Mouse (Mus musculus): ENCODE measurements around the gene Kdm4c. TPM values are rescaled to one million over a fixed set of nuclear protein-coding genes. Genes with fewer than 3 reads are reported as not detected.
"Not testable (repeated sequence)": the region's sequence is repeated elsewhere in the genome, so short reads cannot be mapped to it uniquely, and the experiment has no call there.

Gene Kdm4c
- total RNA-seq, 2 experiments from 2014 or later: 27.5 to 27.8 TPM

DNA sequence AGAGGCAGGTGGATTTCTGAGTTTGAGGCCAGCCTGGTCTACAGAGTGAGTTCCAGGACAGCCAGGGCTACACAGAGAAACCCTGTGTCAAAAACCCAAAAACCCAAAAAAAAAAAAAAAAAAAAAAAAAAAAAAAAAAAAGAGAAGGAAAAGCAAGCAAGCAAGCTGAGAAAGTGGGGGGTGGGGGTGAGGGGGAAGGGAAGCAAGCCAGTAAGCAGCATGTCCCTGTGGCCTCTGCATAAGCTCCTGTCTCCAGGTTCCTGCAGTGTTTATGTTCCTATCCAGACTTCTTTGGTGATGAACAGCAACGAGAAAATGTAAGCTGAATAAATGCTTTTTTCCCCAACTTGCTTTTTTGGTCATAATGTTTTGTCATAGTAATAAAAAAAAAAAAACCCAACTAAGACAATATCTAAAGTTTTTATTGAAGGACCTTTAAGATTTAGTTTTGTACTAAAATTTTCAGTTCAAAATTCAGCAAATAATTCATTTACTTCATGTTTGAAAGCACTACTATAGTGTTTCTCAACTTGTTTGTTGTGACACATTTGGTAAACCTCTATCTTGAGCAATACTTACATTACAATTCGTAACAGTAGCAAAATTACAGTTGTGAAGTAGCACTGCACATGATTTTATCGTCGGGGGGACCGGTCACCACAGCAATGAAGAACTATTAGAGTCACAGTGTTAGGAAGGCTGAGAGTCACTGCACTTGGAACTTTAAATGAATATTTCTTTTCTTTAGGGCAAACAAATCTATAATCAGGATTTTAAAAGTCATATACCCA lies 63.2 kb downstream of the Kdm4c start:
- DNase-seq: no peak
- intact Hi-C loops (cut with DNase I): no loop called here

DNA sequence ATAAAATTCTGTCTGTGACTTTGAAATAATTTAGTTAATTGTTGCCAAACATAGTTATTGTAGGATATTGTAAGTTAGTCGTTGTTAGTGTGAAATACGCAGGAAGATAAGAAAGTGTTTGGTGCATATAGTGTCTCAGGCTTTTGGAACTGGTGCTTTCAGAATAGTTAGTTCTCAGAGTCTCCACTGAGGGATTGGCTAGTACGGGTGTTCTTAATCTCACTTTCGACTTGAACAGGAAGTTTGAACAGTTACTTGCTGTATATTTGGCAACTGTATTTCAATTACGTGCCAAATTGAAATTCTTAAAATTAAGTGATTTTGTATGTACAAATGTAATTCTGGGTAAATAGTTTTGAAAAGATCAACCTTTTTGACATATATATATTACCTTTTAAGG lies 68.8 kb downstream of the Kdm4c start:
- intact Hi-C loops (cut with DNase I): no loop called here
- no peak for DNase-seq

DNA sequence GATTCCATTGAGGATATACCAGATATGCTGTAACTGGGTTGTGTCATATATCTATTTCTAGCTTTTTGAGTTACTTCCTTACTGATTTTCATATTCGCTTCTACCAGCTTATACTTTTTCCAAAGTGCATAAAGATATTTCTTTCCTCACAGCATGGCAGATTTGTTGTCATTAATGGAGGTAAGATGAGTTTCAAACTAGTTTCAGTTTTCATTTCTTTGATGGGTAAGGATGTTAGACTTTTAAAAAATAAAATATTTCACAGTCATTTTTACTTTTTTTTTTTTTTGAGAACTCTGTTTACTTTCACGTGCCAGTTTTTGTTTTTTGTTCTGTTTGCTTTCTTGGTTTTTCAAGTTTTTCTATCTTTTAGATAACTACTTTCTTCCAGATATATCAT lies 70.6 kb downstream of the Kdm4c start:
- DNase-seq: no peak
- intact Hi-C loops (cut with DNase I): no loop called here

DNA sequence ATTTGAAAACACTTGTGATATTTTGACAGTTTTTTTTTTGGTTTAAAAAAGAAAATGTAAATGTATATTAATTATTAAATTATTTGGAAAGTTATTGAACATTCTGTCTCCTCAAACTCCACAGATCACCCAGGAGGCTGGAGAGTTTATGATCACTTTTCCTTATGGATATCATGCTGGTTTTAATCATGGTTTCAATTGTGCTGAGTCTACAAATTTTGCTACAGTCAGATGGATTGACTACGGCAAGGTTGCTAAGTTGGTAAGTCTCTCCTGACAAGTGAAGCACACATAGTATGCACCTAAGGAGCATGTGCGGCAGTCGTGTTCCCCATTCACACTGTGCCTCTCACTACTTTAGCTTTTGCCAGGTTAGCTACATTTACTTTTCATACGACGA lies 73.1 kb downstream of the Kdm4c start:
- DNase-seq: no peak
- intact Hi-C loops (cut with DNase I): no loop called here

DNA sequence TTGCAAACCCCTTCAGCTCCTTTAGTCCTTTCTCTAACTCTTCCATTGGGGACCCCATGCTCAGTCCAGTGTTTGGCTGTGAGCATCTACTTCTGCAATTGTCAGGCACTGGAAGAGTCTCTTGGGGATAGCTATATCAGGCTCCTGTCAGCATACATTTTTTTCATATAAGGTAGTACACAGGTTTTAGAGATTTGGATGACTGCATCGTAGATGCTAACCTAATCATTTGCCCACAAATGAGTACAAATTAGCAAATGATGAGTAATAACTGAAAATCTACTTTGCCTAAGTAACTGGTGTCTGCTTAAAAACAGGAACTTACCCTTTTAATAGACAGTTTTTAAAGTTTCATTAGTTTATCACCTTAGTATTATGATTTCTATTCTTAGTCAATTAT lies 77.0 kb downstream of the Kdm4c start:
- intact Hi-C loops (cut with DNase I): no loop called here
- no peak for DNase-seq

DNA sequence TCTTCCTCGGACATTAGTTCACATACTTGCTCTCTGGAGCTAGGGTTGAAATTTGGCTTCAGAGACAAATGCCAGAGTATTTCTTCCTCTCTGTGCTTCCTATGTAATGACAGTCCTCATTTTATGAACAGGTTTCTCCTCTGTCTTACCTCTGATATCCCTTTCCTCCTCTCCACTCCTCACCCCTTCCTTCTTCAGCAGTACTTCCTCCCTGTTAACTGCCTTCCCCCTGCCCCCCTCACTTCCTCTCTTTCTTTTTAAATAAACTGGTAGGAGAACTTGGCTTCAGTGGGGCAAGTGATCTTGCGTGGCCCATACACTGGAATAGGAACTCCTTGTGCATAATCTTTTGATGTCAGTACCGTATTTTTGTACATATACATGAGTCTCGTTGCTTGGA lies 115.2 kb downstream of the Kdm4c start:
- intact Hi-C loops (cut with DNase I): no loop called here
- DNase-seq: no peak

DNA sequence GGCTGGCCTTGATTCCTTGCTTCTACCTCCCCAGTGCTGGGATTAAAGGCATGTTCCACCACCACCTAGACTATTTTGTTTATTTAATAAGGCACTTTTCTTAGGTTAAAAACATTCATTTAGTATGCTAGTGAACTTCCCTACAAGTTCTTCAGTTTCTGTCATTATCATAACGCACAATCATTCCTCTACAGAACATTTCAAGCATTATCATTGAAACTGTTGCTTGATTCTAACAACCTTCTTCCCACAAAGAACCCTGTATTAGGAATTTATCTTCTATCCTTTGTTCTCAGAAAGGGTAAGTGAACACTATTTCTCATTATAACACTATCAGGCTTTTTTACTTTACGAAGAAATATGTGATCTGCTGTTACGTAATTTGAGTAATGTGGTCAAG lies 118.0 kb downstream of the Kdm4c start:
- intact Hi-C loops (cut with DNase I): no loop called here
- no peak for DNase-seq

DNA sequence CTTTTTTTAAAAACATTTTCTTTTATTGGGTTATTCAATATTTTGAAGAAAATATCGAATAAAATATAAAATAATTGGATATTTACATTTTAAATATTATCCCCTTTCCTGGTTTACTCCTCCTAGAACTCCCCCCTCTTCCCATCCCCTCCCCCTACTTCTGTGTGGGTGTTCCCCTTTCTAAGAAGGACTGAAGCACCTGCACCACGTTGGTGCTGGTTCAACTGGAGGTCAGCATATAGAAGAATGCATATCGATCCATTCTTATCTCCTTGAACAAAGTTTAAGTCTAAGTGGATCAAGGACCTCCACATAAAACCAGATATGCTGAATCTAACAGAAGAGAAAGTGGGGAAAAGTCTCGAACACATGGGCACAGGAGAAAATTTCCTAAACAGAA lies 144.3 kb downstream of the Kdm4c start:
- intact Hi-C loops (cut with DNase I): no loop called here
- no peak for DNase-seq

DNA sequence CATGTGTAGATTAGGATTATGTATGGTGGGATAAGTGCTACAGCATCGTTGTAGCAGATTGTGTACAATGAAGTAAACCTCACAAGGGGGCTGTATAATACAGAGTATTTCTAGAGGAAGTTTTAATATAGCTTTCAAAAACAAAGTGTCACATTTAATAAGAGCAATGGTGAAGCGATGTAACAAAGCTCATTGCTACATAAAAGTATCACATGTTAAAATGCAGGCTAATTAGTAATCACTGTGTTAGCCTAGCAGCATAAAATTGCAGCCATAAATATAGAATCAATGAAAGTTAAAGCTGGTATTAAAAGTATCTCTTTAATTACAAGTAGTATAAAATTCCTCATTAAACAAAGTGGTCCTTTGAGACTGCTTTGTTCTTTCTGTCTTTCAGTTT lies 150.9 kb downstream of the Kdm4c start:
- no peak for DNase-seq
- intact Hi-C loops (cut with DNase I): no loop called here

DNA sequence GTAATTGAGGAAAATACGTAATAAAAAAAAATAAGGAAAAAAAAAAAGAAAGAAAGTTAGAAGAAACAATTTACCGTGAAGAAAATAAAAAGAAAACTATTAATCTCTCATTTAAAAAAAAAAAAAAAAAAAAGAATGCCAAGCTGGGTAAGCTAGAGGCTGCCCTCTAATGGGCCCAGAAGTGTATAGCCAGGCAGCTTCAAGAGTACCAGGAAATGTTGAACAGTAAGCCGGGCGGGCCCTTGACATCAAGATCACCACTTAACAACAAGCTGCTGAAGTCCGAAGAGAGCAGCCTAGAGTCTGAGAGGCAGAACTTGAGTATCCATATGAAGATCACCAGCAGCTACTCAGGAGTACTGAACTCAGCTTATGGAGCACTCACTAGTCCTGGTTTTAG lies 154.3 kb downstream of the Kdm4c start:
- intact Hi-C loops (cut with DNase I): no loop called here
- DNase-seq: no peak

DNA sequence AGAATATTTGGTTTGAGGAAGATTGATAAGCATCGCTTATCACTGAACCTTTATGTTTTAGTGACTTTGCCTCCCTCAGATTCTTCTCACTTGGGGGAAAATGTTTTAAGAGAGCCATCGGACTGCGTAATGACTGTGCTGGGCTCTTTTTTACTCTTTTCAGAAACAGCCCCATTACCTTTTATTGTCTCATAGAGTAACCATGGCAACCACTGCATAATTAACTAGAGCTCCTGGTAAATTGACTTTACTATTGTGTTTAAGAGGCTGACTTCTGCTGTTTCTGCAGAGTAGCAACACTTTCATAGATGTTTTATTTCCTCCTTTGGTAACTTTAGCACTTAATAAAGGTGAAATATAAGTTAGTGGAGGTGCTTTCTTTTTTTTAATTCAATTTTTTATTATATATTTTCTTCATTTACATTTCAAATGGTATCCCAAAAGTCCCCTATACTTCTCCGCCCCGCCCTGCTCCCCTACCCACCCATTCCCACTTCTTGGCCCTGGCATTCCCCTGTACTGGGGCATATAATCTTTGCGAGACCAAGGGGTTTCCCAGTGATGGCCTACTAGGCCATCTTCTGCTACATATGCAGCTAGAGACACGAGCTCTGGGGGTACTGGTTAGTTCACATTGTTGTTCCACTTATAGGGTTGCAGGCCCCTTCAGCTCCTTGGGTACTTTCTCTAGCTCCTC lies 159.5 kb downstream of the Kdm4c start:
- DNase-seq; intact Hi-C loops (cut with DNase I): not testable (repeated sequence)

DNA sequence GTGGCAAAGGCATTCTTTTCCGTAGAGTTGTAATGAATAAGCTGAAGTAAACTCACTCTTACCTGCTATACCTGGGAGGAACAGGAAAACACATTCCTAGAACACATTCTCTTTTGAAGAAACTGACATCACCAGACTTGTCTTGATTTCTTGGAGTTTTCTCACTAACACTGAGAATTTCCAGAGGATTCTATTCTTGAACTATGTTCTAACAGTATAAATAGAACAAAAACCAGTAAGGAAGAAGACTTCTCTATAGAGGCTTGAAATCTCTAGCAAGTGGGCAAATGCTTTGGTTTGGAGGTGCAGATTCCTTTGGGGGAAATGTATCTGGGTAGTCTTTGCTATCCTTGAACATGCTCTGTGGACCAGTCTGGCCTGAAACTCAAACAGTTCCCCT lies 166.4 kb downstream of the Kdm4c start:
- intact Hi-C loops (cut with DNase I): no loop called here
- DNase-seq: no peak

DNA sequence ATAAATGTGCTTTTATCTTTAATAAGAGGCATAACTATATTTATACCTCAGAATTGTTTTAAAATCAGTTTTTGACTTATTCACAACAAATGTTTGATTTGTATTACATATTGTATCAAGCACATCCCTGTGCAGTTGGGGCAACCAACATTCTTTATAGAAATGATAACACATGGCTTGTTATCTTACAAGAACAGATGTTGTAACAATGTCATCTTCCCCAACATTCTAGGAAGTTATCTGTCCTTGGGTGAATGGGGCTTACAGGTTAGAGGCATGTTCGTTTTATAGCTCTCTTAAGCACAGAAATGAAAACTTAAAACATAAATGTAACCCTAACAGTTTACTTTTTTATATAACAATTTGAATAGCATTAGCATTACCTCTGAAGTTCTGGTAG lies 177.5 kb downstream of the Kdm4c start:
- no peak for DNase-seq
- intact Hi-C loops (cut with DNase I): no loop called here

Other genes with a start within 250 kb of the Kdm4c start
- gene Frmd3, start 229.1 kb upstream of the Kdm4c start, total RNA-seq (2021): 10 to 100 TPM; 40.3 to 46.3 TPM